Mouse (Mus musculus) brain, embryonic 14.5 days (tissue): ENCODE data around the gene Akp3.

ENCODE experiments used
- CTCF ChIP-seq: fragments of 200-500 bp; IDR thresholded peaks from 2 replicates; pipeline ENCODE4 v1.5.1; 2012; ENCODE audit warnings: inconsistent platforms, mild to moderate bottlenecking, moderate library complexity, borderline replicate concordance; ENCODE audit not compliant: insufficient read depth, insufficient read length; ENCODE audit errors: extremely low read depth
- POLR2A ChIP-seq: fragments of 200-500 bp; IDR thresholded peaks from 2 replicates; pipeline ENCODE4 v1.6.1; 2012; ENCODE audit warnings: mild to moderate bottlenecking, inconsistent platforms, borderline replicate concordance; ENCODE audit not compliant: poor library complexity, insufficient read depth, insufficient read length, severe bottlenecking; ENCODE audit errors: extremely low read depth

DNA sequence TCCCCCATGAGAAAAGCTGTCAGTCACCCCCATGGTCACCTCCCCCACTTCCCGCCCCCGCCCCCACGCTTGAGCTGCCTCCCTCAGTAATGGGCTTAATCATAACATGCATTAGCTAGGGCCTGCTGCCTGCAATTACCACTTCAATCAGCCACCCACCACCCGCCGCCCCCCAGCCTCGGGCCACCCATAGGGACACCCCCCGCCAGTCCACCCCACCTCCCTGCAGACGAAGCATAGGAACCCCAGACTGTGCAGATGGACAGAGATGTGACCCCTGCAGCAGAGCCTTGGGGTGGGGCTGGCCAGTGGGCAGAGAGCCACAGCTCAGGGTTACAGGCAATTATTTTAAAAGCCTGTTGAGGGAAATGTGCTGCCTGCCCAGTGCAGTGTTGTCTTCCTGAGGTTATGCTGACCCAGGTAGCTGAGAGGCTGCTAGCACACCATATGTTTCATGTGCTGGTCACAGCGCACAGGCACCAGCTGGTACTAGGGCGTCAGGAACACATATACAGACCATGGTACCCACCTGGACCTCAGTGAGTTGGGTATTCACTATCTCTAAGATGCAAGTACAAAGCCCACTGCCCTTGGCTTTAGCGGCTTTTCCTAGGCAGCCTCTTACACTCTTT lies 39.5 kb downstream of the Akp3 start:
- TF ChIP-seq CTCF (no peak), POLR2A (no peak)
